Mouse (Mus musculus) T-helper 17 cell (primary cell): ENCODE data around the gene Tgoln1.

Experiments used
- in situ Hi-C, 2 experiments: fragments of 300-600 bp; cut with MboI, MseI; formaldehyde crosslinking; loops; 1 replicate in 1 of 2; 2 replicates in 1 of 2; pipeline ENCODE4 v1.15.1; 2025; ENCODE audit warnings: high pct_unique_total_duplicates in 2 of 2

Tgoln1 gene

DNA sequence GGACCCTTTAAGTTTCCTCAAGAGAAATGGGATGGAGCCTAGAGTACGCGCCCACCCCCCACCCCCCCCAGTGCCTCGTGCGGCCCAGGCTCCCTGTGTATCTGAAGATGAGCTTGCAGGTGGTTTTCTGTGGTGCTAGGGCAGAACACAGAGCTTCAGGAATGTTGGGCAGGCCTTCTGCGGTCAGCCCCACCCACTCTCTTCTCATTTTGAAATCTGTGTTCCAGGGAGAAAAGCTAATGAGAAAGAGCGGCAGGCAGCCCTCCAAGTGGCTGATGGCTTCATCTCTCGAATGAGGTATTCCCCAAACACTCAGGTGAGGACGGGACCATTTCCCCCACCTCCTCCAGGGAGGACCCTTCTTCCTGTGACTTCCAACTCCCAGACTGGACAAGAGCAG is 56.0 kb downstream of the Tgoln1 start:
- in situ Hi-C loops, result loop anchor here in 1 of 2 experiments (5.0 kb wide), 1 partner anchor 134 kb away; no protein-coding TSS in a partner anchor
